Mouse (Mus musculus) small intestine, adult 2 months (tissue): ENCODE data around the gene Lonp2.

Experiments used
- CTCF ChIP-seq: fragments of 200-500 bp; IDR thresholded peaks from 2 replicates; pipeline ENCODE4 v1.5.1; 2012; ENCODE audit warnings: low read depth, mild to moderate bottlenecking, control low read depth, inconsistent platforms, low read length, moderate library complexity, mixed read lengths; ENCODE audit not compliant: insufficient replicate concordance, insufficient read length; ENCODE audit errors: extremely low read depth
- POLR2A ChIP-seq: fragments of 200-500 bp; IDR thresholded peaks from 2 replicates; pipeline ENCODE4 v1.6.1; 2012; ENCODE audit warnings: low read depth, mild to moderate bottlenecking, control low read depth, inconsistent platforms, low read length, moderate library complexity

- TF ChIP-seq CTCF (no peak), POLR2A (no peak)
Measured at GRCm38 (mm10) chr8:86744313-86745220, 120.7 kb downstream of the Lonp2 start.
